Mouse (Mus musculus): Measurements from ENCODE around the gene Lrcol1. TPM values are rescaled to one million over a fixed set of nuclear protein-coding genes. Genes with fewer than 3 reads are reported as not detected.

Gene Lrcol1
- polyA plus RNA-seq, 2 experiments, result not detected

GRCm38 (mm10) chr5:110384491-110384890, 40.0 kb downstream of the Lrcol1 start:
- no peaks in the 10 kb centered on the region for H3K36me3 ChIP-seq (replicated peaks; ENCODE audit: control insufficient read depth, insufficient read depth, low read depth)
- ATAC-seq (ENCODE audit: insufficient read depth) (no peak), DNase-seq (ENCODE audit: low read depth in 3 of 3, low spot score in 3 of 3) (no peak)
- H3K4me3 ChIP-seq (ENCODE audit: insufficient read depth in 1 of 2, low read depth in 2 of 2, low read length in 2 of 2), result no peak overlapping the region
- H3K27ac ChIP-seq, result no peak overlapping the region
- no peak overlapping the region for H3K4me2 ChIP-seq (ENCODE audit: low read depth)
- no peak for TF ChIP-seq EP300 (IDR thresholded peaks at IDR 0.05; ENCODE audit: low read depth)
- TF ChIP-seq CTCF (IDR thresholded peaks at IDR 0.05; ENCODE audit: low read depth), result no peak
- WGBS (ENCODE audit: insufficient replicate concordance), result 75% methylated on average over 6 of the region's 6 CpGs
- H3K27me3 ChIP-seq (ENCODE audit: control insufficient read depth, insufficient read depth, low read length), result peaks cover 13% of the 10 kb centered on the region
- H3K4me1 ChIP-seq (replicated peaks; ENCODE audit: control insufficient read depth in 2 of 2, insufficient read depth in 2 of 2, low read length in 1 of 2), result no peaks in the 10 kb centered on the region
- no peak overlapping the region for H3K9ac ChIP-seq (replicated peaks)
- no peaks in the 10 kb centered on the region for H3K9me3 ChIP-seq (ENCODE audit: control insufficient read depth, low read length)

GRCm38 (mm10) chr5:110385263-110385662, 40.7 kb downstream of the Lrcol1 start:
- ATAC-seq (ENCODE audit: insufficient read depth) (no peak), DNase-seq (ENCODE audit: low read depth in 3 of 3, low spot score in 3 of 3) (no peak)
- no peaks in the 10 kb centered on the region for H3K36me3 ChIP-seq (replicated peaks; ENCODE audit: control insufficient read depth, insufficient read depth, low read depth)
- TF ChIP-seq EP300 (IDR thresholded peaks at IDR 0.05; ENCODE audit: low read depth) (no peak), CTCF (IDR thresholded peaks at IDR 0.05; ENCODE audit: low read depth) (no peak)
- H3K27ac ChIP-seq, result no peak overlapping the region
- no peak overlapping the region for H3K9ac ChIP-seq (replicated peaks)
- no peak overlapping the region for H3K4me2 ChIP-seq (ENCODE audit: low read depth)
- H3K27me3 ChIP-seq (ENCODE audit: control insufficient read depth, insufficient read depth, low read length), result peaks cover 13% of the 10 kb centered on the region
- H3K4me3 ChIP-seq (ENCODE audit: insufficient read depth in 1 of 2, low read depth in 2 of 2, low read length in 2 of 2), result no peak overlapping the region
- 59% methylated on average over 4 of the region's 4 CpGs for WGBS (ENCODE audit: insufficient replicate concordance)
- H3K9me3 ChIP-seq (ENCODE audit: control insufficient read depth, low read length), result no peaks in the 10 kb centered on the region
- no peaks in the 10 kb centered on the region for H3K4me1 ChIP-seq (replicated peaks; ENCODE audit: control insufficient read depth in 2 of 2, insufficient read depth in 2 of 2, low read length in 1 of 2)

GRCm38 (mm10) chr5:110386371-110387330, 42.1 kb downstream of the Lrcol1 start:
- H3K9ac ChIP-seq (replicated peaks), result no peak overlapping the region
- H3K4me3 ChIP-seq (ENCODE audit: insufficient read depth in 1 of 2, low read depth in 2 of 2, low read length in 2 of 2), result peak overlapping the region; percentile 34 to 45
- no peaks in the 10 kb centered on the region for H3K9me3 ChIP-seq (ENCODE audit: control insufficient read depth, low read length)
- TF ChIP-seq EP300 (IDR thresholded peaks at IDR 0.05; ENCODE audit: low read depth) (no peak), CTCF (IDR thresholded peaks at IDR 0.05; ENCODE audit: low read depth) (no peak)
- no peaks in the 10 kb centered on the region for H3K4me1 ChIP-seq (replicated peaks; ENCODE audit: control insufficient read depth in 2 of 2, insufficient read depth in 2 of 2, low read length in 1 of 2)
- no peaks in the 10 kb centered on the region for H3K36me3 ChIP-seq (replicated peaks; ENCODE audit: control insufficient read depth, insufficient read depth, low read depth)
- ATAC-seq (ENCODE audit: insufficient read depth) (peak; percentile 63), DNase-seq (ENCODE audit: low read depth in 3 of 3, low spot score in 3 of 3) (no peak)
- no peak overlapping the region for H3K27ac ChIP-seq
- peak overlapping the region; percentile 61 for H3K4me2 ChIP-seq (ENCODE audit: low read depth)
- H3K27me3 ChIP-seq (ENCODE audit: control insufficient read depth, insufficient read depth, low read length), result peaks cover 13% of the 10 kb centered on the region
- WGBS (ENCODE audit: insufficient replicate concordance), result 5% methylated on average over 89 of the region's 90 CpGs

GRCm38 (mm10) chr5:110387332-110387731, 42.8 kb downstream of the Lrcol1 start:
- H3K4me1 ChIP-seq (replicated peaks; ENCODE audit: control insufficient read depth in 2 of 2, insufficient read depth in 2 of 2, low read length in 1 of 2), result no peaks in the 10 kb centered on the region
- no peak for TF ChIP-seq CTCF (IDR thresholded peaks at IDR 0.05; ENCODE audit: low read depth)
- TF ChIP-seq EP300 (IDR thresholded peaks at IDR 0.05; ENCODE audit: low read depth), result no peak
- H3K4me2 ChIP-seq (ENCODE audit: low read depth), result peak overlapping the region; percentile 61
- H3K27ac ChIP-seq, result no peak overlapping the region
- no peaks in the 10 kb centered on the region for H3K9me3 ChIP-seq (ENCODE audit: control insufficient read depth, low read length)
- H3K4me3 ChIP-seq (ENCODE audit: insufficient read depth in 1 of 2, low read depth in 2 of 2, low read length in 2 of 2), result peak overlapping the region; percentile 34 to 45
- H3K27me3 ChIP-seq (ENCODE audit: control insufficient read depth, insufficient read depth, low read length), result peaks cover 13% of the 10 kb centered on the region
- WGBS (ENCODE audit: insufficient replicate concordance), result 30% methylated on average over 8 of the region's 8 CpGs
- ATAC-seq (ENCODE audit: insufficient read depth), result no peak
- H3K36me3 ChIP-seq (replicated peaks; ENCODE audit: control insufficient read depth, insufficient read depth, low read depth), result no peaks in the 10 kb centered on the region
- H3K9ac ChIP-seq (replicated peaks), result no peak overlapping the region
- no peak for DNase-seq (ENCODE audit: low read depth in 3 of 3, low spot score in 3 of 3)

GRCm38 (mm10) chr5:110390631-110391030, 46.1 kb downstream of the Lrcol1 start:
- WGBS (ENCODE audit: insufficient replicate concordance), result 74% methylated on average over 4 of the region's 4 CpGs
- Histone ChIP-seq H3K27ac (no peak overlapping the region), H3K27me3 (ENCODE audit: control insufficient read depth, insufficient read depth, low read length) (peaks cover 13% of the 10 kb centered on the region), H3K9me3 (ENCODE audit: control insufficient read depth, low read length) (no peaks in the 10 kb centered on the region), H3K4me2 (ENCODE audit: low read depth) (no peak overlapping the region), H3K36me3 (replicated peaks; ENCODE audit: control insufficient read depth, insufficient read depth, low read depth) (no peaks in the 10 kb centered on the region), H3K9ac (replicated peaks) (no peak overlapping the region), H3K4me3 (ENCODE audit: insufficient read depth in 1 of 2, low read depth in 2 of 2, low read length in 2 of 2) (no peak overlapping the region), H3K4me1 (replicated peaks; ENCODE audit: control insufficient read depth in 2 of 2, insufficient read depth in 2 of 2, low read length in 1 of 2) (no peaks in the 10 kb centered on the region)
- no peak for DNase-seq (ENCODE audit: low read depth in 3 of 3, low spot score in 3 of 3)
- ATAC-seq (ENCODE audit: insufficient read depth), result no peak
- no peak for TF ChIP-seq EP300 (IDR thresholded peaks at IDR 0.05; ENCODE audit: low read depth)
- TF ChIP-seq CTCF (IDR thresholded peaks at IDR 0.05; ENCODE audit: low read depth), result no peak
